Mouse (Mus musculus) megakaryocyte, embryonic 14.5 days (primary cell): ENCODE results near the gene Tescl. TPM values are rescaled to one million over a fixed set of nuclear protein-coding genes. Genes with fewer than 3 reads are reported as not detected.

ENCODE experiments used
- H3K27me3 ChIP-seq: replicated peaks from 2 replicates; pipeline ENCODE3; 2012; ENCODE audit warnings: inconsistent platforms
- H3K36me3 ChIP-seq: replicated peaks from 2 replicates; pipeline ENCODE3; 2012; ENCODE audit warnings: low read length, inconsistent platforms, mixed read lengths
- H3K4me1 ChIP-seq: 2 replicates; pipeline ENCODE4 v1.6.1; 2012; ENCODE audit warnings: inconsistent platforms
- H3K4me3 ChIP-seq: replicated peaks from 2 replicates; pipeline ENCODE3; 2012; ENCODE audit warnings: moderate library complexity, mild to moderate bottlenecking, inconsistent platforms
- H3K9me3 ChIP-seq: 2 replicates; pipeline ENCODE4 v1.6.1; 2012; ENCODE audit warnings: inconsistent platforms
- FLI1 ChIP-seq: IDR thresholded peaks from 2 replicates; pipeline ENCODE4 v1.6.1; 2012; ENCODE audit warnings: low read length, inconsistent platforms, mixed read lengths
- GATA1 ChIP-seq: IDR thresholded peaks from 3 replicates; pipeline ENCODE4 v1.6.1; 2012; ENCODE audit warnings: mixed read lengths, low read length, inconsistent platforms, borderline replicate concordance
- polyA plus RNA-seq: library from polyadenylated mRNA; stranded (reverse); fragments of >175 nt; gene quantifications from 2 replicates; pipeline ENCODE4 v1.2.3, GENCODE M21; 2012; ENCODE audit warnings: low replicate concordance; ENCODE audit not compliant: insufficient read depth

The Tescl gene
- polyA plus RNA-seq, 1 experiment = not detected

DNA sequence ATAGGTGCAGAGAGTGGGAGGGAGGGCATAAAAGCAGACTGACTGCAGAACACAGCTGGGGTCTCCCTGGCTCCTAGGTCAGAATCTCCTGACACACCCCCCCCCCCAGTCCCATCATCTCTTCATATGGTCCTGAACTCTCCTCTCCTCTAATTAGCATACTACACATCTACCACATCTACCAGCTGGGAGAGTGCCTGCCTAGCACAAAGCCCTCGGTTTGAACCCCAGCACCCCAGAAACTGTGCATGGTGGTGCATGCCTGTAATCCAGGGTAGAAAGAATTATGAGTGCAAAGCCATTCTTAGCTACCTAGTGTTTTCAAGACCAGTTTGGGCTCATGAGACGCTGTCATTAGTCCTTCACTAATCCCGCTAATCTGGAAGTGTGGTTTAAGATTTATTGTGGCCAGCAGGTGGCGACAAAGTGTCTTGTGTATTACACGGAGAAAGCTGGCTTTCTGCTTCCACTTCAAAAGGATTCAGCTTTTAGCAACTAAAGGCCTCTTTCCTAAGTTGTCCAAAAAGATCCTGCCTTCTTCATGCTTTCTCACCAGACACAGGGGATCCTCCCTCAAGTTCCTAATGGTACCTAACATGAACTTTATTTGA, 2.1 kb upstream of the Tescl start:
- Histone ChIP-seq H3K4me1 (peaks cover 17% of the 10 kb centered on the region), H3K4me3 (no peak overlapping the region), H3K36me3 (no peaks in the 10 kb centered on the region), H3K27me3 (peaks cover 32% of the 10 kb centered on the region), H3K9me3 (peaks cover 22% of the 10 kb centered on the region)
- TF ChIP-seq GATA1 = no peak
- no peak for TF ChIP-seq FLI1

DNA sequence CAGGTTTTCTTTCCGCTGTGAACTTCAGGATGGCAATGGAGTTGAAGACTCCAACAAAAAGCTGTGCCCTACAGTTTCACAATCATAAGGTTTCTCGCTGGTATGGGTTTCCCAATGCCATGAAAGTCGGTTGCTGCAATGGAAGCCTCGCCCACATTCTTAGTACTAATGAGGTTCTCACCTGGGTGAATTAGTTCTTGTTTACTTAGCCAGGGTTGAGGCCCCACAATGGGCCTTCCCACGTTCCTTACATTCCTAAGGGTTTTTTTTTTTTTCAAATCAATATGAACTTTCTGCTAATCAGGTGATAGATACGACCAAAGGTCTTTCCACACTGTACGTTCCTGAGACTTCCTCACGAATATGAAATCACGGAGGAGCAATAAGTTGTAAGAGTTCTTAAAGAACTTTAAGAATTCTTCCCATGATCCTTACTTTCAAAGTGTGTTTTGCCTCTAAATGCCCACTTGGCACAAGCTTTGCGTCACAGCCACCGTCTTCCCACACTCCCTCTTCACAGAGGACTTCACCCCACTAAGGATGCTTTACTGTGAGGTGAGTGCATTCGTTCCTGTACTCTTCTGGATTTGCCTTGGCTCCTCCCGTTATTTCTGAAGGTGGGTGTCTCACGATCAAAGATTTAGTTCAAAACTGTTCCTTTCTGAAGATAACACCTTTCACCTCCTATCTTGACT, 6.3 kb downstream of the Tescl start:
- no peak for TF ChIP-seq GATA1
- TF ChIP-seq FLI1 = no peak
- peaks cover 43% of the 10 kb centered on the region for H3K9me3 ChIP-seq
- H3K4me1 ChIP-seq = no peaks in the 10 kb centered on the region; the same call in 1 of the 2 replicates
- no peaks in the 10 kb centered on the region for H3K36me3 ChIP-seq
- no peak overlapping the region for H3K4me3 ChIP-seq
- H3K27me3 ChIP-seq = peaks cover 29% of the 10 kb centered on the region

- Histone ChIP-seq H3K36me3 (no peaks in the 10 kb centered on the region), H3K27me3 (peaks cover 27% of the 10 kb centered on the region), H3K4me3 (no peak overlapping the region), H3K4me1 (no peaks in the 10 kb centered on the region; the same call in 1 of the 2 replicates), H3K9me3 (peaks cover 48% of the 10 kb centered on the region)
- TF ChIP-seq GATA1 (no peak), FLI1 (no peak)
Measured at GRCm38 (mm10) chr7:24326273-24327135, 7.2 kb downstream of the Tescl start.

GRCm38 (mm10) chr7:24325675-24326128, 8.0 kb downstream of the Tescl start:
- no peaks in the 10 kb centered on the region; the same call in 1 of the 2 replicates for H3K4me1 ChIP-seq
- H3K36me3 ChIP-seq = no peaks in the 10 kb centered on the region
- peak overlapping the region; percentile 42 for H3K4me3 ChIP-seq
- no peak for TF ChIP-seq FLI1
- TF ChIP-seq GATA1 = no peak
- peaks cover 48% of the 10 kb centered on the region for H3K9me3 ChIP-seq
- peaks cover 26% of the 10 kb centered on the region for H3K27me3 ChIP-seq

DNA sequence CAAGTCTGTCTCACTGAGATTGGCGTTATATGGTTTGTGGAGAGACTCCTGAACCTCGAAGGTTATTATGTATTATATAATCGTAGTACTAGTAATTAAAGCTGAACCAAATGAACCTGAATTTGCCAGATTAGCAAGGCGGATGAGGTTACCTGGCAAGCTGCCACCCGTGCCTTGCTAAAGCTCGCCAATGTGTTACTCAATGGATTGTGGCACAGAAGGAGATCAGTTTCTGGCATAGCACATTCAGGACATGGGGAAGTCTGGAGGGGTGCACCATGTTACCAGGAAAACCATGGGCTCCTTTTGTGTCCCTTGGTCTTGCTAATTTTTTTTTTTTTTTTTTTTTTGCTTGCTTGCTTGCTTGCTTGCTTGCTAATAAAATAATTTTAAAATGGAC, 8.5 kb downstream of the Tescl start:
- Histone ChIP-seq H3K4me3 (no peak overlapping the region), H3K4me1 (no peaks in the 10 kb centered on the region; the same call in 1 of the 2 replicates), H3K36me3 (no peaks in the 10 kb centered on the region), H3K9me3 (peaks cover 48% of the 10 kb centered on the region), H3K27me3 (peaks cover 26% of the 10 kb centered on the region)
- TF ChIP-seq GATA1 (no peak), FLI1 (no peak)

- peaks cover 18% of the 10 kb centered on the region for H3K27me3 ChIP-seq
- H3K36me3 ChIP-seq = no peaks in the 10 kb centered on the region
- TF ChIP-seq GATA1 = no peak
- TF ChIP-seq FLI1 = no peak
Measured at GRCm38 (mm10) chr7:24322593-24322992, 11.1 kb downstream of the Tescl start.

GRCm38 (mm10) chr7:24318942-24319341, 14.8 kb downstream of the Tescl start:
- peaks cover 22% of the 10 kb centered on the region for H3K4me1 ChIP-seq
- H3K4me3 ChIP-seq = no peak overlapping the region
- peaks cover 5% of the 10 kb centered on the region for H3K27me3 ChIP-seq
- TF ChIP-seq FLI1 = no peak
- no peak for TF ChIP-seq GATA1
- H3K36me3 ChIP-seq = peaks cover 4% of the 10 kb centered on the region
- peaks cover 20% of the 10 kb centered on the region for H3K9me3 ChIP-seq

More at GRCm38 (mm10) chr7:24322593-24322992, 11.1 kb downstream of the Tescl start:
- H3K9me3 ChIP-seq = peaks cover 48% of the 10 kb centered on the region
- no peak overlapping the region for H3K4me3 ChIP-seq
- H3K4me1 ChIP-seq = peaks cover 7% of the 10 kb centered on the region; the same call in 1 of the 2 replicates

DNA sequence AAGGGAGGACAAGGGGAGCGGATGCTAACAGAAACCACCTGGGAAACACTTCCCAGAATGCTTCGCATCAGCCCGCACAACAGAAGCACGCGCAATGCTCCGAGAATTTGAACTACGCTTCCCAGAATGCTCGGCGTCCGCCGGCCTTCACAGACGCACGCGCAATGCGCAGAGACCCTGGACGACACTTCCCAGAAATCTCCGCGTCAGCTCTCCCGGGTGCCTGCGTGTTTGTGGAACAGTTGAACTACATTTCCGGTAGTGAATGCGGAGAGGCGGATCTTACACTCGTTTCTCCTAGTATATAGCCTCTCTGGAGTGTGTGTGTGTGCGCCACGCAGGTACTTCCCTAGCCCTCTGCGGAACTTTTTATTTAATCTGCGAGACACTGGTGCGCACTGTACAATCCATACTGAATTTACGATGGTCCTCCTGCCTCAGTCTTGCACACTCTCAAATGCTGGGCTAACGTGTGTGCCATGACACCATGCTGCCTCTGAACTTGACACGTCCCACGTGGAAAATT, 17.1 kb downstream of the Tescl start, which contains the start of gene Zfp94:
Gene Zfp94, minus strand, starts transcription at position 100 of the 526 bp plus-strand sequence.
- Histone ChIP-seq H3K4me3 (peak within 1 kb of the TSS; percentile 97), H3K4me1 (peaks cover 22% of the 10 kb centered on the region), H3K9me3 (no peaks in the 10 kb centered on the region), H3K36me3 (peaks cover 22% of the 10 kb centered on the region), H3K27me3 (peaks cover 3% of the 10 kb centered on the region)
- no peak for TF ChIP-seq FLI1
- TF ChIP-seq GATA1 = no peak
